Mouse (Mus musculus): ENCODE data around the gene Szrd1.

GRCm38 (mm10) chr4:141123065-141123464, 16.5 kb downstream of the Szrd1 start:
- no peak for TF ChIP-seq CTCF (IDR thresholded peaks at IDR 0.05; ENCODE audit: low read depth)
- no peak for TF ChIP-seq EP300 (optimal IDR thresholded peaks at IDR 0.05)
